Mouse (Mus musculus) liver, adult 2 months (tissue): Measurements from ENCODE around the gene Olfr463. TPM values are rescaled to one million over a fixed set of nuclear protein-coding genes. Genes with fewer than 3 reads are reported as not detected.
"Not testable (repeated sequence)": the region's sequence is repeated elsewhere in the genome, so short reads cannot be mapped to it uniquely, and the experiment has no call there.

ENCODE experiments used
- DNase-seq: peaks from one replicate; pipeline ENCODE4 v3.0.0-alpha.2; 2011; ENCODE audit warnings: low read depth, low spot score; ENCODE audit errors: extremely low read depth
- H3K27ac ChIP-seq: fragments of 200-500 bp; replicated peaks from 2 replicates; pipeline ENCODE4 v1.5.1; 2012; ENCODE audit warnings: low read depth, mild to moderate bottlenecking, control low read depth, inconsistent platforms, low read length; ENCODE audit not compliant: insufficient read depth
- H3K27me3 ChIP-seq: fragments of 200-500 bp; 2 replicates; pipeline ENCODE4 v1.6.1; 2012; ENCODE audit warnings: mild to moderate bottlenecking, moderate library complexity, low read length, inconsistent platforms; ENCODE audit not compliant: control insufficient read depth, insufficient read depth
- H3K36me3 ChIP-seq: fragments of 200-500 bp; 2 replicates; pipeline ENCODE4 v1.6.1; 2012; ENCODE audit warnings: low read length, inconsistent platforms; ENCODE audit not compliant: control insufficient read depth, insufficient read depth
- H3K4me1 ChIP-seq: fragments of 200-500 bp; 2 replicates; pipeline ENCODE4 v1.6.1; 2011; ENCODE audit warnings: low read length; ENCODE audit not compliant: control insufficient read depth, insufficient read depth
- H3K4me3 ChIP-seq: fragments of 200-500 bp; 2 replicates; pipeline ENCODE4 v1.5.1; 2011; ENCODE audit warnings: low read depth, mild to moderate bottlenecking, control low read depth, low read length, moderate library complexity; ENCODE audit not compliant: insufficient read depth
- H3K79me2 ChIP-seq: fragments of 200-500 bp; 2 replicates; pipeline ENCODE4 v1.6.1; 2012; ENCODE audit warnings: inconsistent platforms, mild to moderate bottlenecking, low read length, moderate library complexity; ENCODE audit not compliant: control insufficient read depth, insufficient read depth
- H3K9ac ChIP-seq: fragments of 200-500 bp; 2 replicates; pipeline ENCODE4 v1.6.1; 2012; ENCODE audit warnings: low read depth, mild to moderate bottlenecking, control low read depth, inconsistent platforms, low read length
- CTCF ChIP-seq: fragments of 200-500 bp; IDR thresholded peaks from 2 replicates; pipeline ENCODE4 v1.5.1; 2011; ENCODE audit warnings: low read depth, low read length, control low read depth
- POLR2A ChIP-seq: fragments of 200-500 bp; IDR thresholded peaks from 2 replicates; pipeline ENCODE4 v1.6.1; 2011; ENCODE audit warnings: low read length, control low read depth; ENCODE audit not compliant: insufficient read depth; ENCODE audit errors: extremely low read depth
- WGBS: fragments of 180-500 bp; shearing (Covaris S2); methylation state at CpG from one replicate; pipeline ENCODE4 v1.1.7; 2018; 5-methylcytosine and 5-hydroxymethylcytosine counted together
- polyA plus RNA-seq: library from polyadenylated mRNA; depleted of rRNA; stranded (reverse); fragments of >200 nt; gene quantifications from 2 replicates; pipeline ENCODE4 v1.2.3, GENCODE M21; 2012
- total RNA-seq: library from RNA; depleted of rRNA; stranded (reverse); fragments of >200 nt; gene quantifications from 2 replicates; pipeline ENCODE4 v1.2.3, GENCODE M21; 2014

The Olfr463 gene
- total and polyA plus RNA-seq, 2 experiments = not detected

DNA sequence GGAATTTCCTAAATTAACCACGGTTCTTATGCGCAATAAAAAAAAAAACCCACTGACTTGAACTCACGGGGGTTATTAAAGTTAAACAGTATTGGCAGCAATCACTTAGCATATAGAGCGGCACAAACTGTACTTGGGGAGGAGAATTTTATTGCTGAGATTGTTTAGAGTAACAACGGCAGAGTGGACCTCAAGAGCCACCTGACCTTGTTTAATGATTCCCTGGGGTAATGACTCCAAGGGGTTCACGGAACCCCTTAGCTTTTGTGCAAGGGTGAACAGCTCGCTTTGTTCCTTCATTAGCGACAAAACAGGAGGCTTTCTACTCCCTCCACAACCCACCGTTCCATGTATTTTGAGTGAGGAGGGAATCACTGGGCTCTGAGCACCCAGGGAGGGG, 17.4 kb downstream of the Olfr463 start:
- Histone ChIP-seq H3K4me3 (no peak overlapping the region), H3K4me1 (no peaks in the 10 kb centered on the region), H3K9ac (no peak overlapping the region), H3K27ac (no peak overlapping the region), H3K79me2 (no peaks in the 10 kb centered on the region), H3K27me3 (no peaks in the 10 kb centered on the region), H3K36me3 (no peaks in the 10 kb centered on the region)
- 80% methylated on average over 9 of the region's 9 CpGs for WGBS
- no peak for DNase-seq
- TF ChIP-seq CTCF = no peak
- TF ChIP-seq POLR2A = no peak

DNA sequence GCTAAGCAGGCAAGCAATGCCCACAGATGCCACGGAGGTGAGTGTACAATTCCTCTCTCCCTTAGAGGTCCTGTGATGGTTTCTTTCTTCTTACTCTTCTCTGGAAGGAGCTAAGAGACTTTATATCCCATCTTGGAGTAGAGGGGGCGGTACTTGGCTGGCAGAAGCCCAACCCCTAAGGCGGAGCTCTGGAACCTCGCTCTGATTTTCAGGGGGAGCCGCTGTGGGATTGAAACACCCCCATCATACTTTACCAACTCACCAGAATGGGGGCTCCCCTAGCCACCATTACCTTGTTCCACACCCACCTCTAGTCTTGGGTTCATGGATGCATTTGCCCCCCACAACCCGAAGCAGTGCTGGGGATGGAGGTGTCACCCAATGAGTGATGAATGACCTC, 21.8 kb downstream of the Olfr463 start, which contains the start of gene Epx:
Gene Epx (minus strand): TSS at position 101 of the 400 bp plus-strand sequence.
- TF ChIP-seq CTCF (no peak), POLR2A (no peak)
- no peak for DNase-seq
- Histone ChIP-seq H3K4me1 (no peaks in the 10 kb centered on the region), H3K27ac (no peak within 1 kb of the TSS), H3K9ac (no peak within 1 kb of the TSS), H3K4me3 (no peak within 1 kb of the TSS), H3K79me2 (no peaks in the 10 kb centered on the region), H3K36me3 (no peaks in the 10 kb centered on the region), H3K27me3 (0 out of 2 replicates have a peak, but pooled peaks cover 3% of the 10 kb centered on the region)
- 82% methylated on average over 6 of the region's 6 CpGs for WGBS

DNA sequence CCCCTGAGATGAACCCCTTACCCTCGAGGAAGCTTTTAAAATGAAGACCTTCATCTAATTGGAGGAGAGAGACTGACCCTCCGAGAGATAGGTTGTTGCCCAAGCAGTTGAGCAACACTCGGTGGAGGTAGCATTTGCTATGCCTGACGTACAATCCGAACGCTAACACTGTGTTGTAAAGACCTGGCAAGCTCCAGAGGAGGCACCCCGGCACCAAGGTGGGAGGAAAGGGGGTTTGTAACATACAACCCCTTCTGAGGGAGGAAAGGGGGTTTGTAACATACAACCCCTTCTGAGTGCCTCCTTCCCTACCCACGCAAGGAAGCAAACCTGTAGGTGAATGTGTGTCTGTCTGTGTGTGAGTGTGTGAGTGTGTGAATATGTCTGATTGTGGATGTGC, 25.4 kb downstream of the Olfr463 start:
- 0 out of 2 replicates have a peak, but pooled peaks cover 3% of the 10 kb centered on the region for H3K27me3 ChIP-seq
- H3K79me2 ChIP-seq = no peaks in the 10 kb centered on the region
- no peak overlapping the region for H3K9ac ChIP-seq
- DNase-seq = no peak
- no peaks in the 10 kb centered on the region for H3K4me1 ChIP-seq
- no peak overlapping the region for H3K27ac ChIP-seq
- TF ChIP-seq POLR2A (no peak), CTCF (no peak)
- H3K4me3 ChIP-seq = no peak overlapping the region
- no peaks in the 10 kb centered on the region for H3K36me3 ChIP-seq
- WGBS = 27% methylated on average over 8 of the region's 8 CpGs

DNA sequence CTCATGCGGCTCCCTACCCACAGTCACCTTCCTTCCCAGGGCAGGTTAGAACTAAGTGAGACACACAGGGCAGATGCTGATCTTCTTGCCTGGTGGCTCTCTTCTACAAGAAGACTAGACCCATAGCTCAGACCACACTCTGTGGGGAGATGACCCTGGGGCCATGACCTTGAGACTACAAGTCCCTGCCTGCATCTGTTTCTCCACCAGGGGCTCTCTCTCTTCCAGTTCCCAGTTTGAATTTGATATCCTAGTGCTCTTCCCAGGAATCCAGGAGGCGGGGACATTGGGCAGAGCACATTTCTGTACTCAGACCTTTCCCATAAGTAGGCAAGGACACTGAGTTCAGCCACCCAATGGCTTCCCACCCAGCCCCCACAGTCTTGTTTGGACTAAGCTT, 27.1 kb downstream of the Olfr463 start:
- WGBS = 86% methylated on average over 2 of the region's 2 CpGs
- no peak overlapping the region for H3K27ac ChIP-seq
- no peak overlapping the region for H3K4me3 ChIP-seq
- 0 out of 2 replicates have a peak, but pooled peaks cover 3% of the 10 kb centered on the region for H3K27me3 ChIP-seq
- no peak overlapping the region for H3K9ac ChIP-seq
- no peak for DNase-seq
- H3K4me1 ChIP-seq = no peaks in the 10 kb centered on the region
- TF ChIP-seq POLR2A (no peak), CTCF (no peak)
- H3K36me3 ChIP-seq = no peaks in the 10 kb centered on the region
- no peaks in the 10 kb centered on the region for H3K79me2 ChIP-seq

DNA sequence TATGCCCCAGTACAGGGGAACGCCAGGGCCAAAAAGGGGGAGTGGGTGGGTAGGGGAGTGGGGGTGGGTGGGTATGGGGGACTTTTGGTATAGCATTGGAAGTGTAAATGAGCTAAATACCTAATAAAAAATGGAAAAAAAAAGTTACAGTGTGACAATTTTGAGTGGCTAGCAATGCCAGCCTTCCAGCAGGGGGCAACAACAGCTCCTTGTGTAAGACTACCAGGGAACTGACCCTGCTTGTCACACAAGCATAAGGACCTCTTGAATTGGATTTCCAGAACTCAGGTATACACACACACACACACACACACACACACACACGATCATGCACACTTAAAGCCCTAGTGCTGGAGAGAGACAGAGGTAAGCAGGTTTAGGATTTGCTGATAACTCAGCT, 30.3 kb downstream of the Olfr463 start:
- H3K27ac ChIP-seq, H3K4me3 ChIP-seq, H3K36me3 ChIP-seq, H3K4me1 ChIP-seq, H3K27me3 ChIP-seq, H3K9ac ChIP-seq, DNase-seq, H3K79me2 ChIP-seq: not testable (repeated sequence)
- WGBS = 86% methylated on average over 1 of the region's 2 CpGs

DNA sequence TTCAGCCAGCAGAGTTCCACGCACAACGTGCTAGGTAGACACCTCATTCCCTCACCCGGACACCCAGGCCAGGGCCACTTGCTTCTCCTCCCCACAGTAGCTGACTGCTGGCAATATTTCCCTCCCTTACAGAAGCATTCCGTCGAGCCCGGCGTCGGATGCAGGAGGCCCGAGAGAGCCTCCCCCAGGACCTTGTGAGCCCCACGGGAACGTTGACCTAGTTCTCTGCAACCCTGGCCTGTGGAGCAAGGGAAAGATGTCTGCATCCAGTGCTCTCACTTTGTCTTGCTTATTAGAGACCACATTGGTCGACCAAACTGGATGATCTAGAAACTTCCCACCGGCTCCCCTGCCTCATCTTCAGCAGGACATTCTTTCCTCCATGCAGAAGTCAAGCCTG, 34.4 kb downstream of the Olfr463 start:
- no peak overlapping the region for H3K4me3 ChIP-seq
- peaks cover 3% of the 10 kb centered on the region; the same call in 1 of the 2 replicates for H3K36me3 ChIP-seq
- no peak overlapping the region for H3K27ac ChIP-seq
- DNase-seq = no peak
- 91% methylated on average over 13 of the region's 13 CpGs for WGBS
- no peak overlapping the region for H3K9ac ChIP-seq
- no peaks in the 10 kb centered on the region for H3K27me3 ChIP-seq
- TF ChIP-seq POLR2A = no peak
- no peak for TF ChIP-seq CTCF
- no peaks in the 10 kb centered on the region for H3K4me1 ChIP-seq
- no peaks in the 10 kb centered on the region for H3K79me2 ChIP-seq
